Mouse (Mus musculus) embryonic facial prominence, embryonic 11.5 days (tissue): Measurements from ENCODE around the gene Cpne5. TPM values are rescaled to one million over a fixed set of nuclear protein-coding genes. Genes with fewer than 3 reads are reported as not detected.

ENCODE experiments used
- ATAC-seq: fragments of 200-750 bp; cut with Nextera tagmentation; replicated peaks from 2 replicates; pipeline ENCODE4 v1.8.0; 2017; ENCODE audit warnings: low read depth; ENCODE audit not compliant: insufficient number of reproducible peaks, low FRiP score, low TSS enrichment
- DNase-seq: peaks from one replicate; pipeline ENCODE4 v3.0.0-alpha.2; 2015; ENCODE audit warnings: low spot score
- H3K27ac ChIP-seq: fragments of 300-500 bp; sonication (generic); replicated peaks from 2 replicates; pipeline ENCODE4 v1.5.1; 2014; ENCODE audit warnings: mild to moderate bottlenecking, low read depth, low read length, control low read depth
- H3K27me3 ChIP-seq: fragments of 300-500 bp; sonication (generic); 2 replicates; pipeline ENCODE4 v1.6.1; 2014; ENCODE audit warnings: mild to moderate bottlenecking, low read length, moderate library complexity, mixed read lengths; ENCODE audit not compliant: control insufficient read depth, insufficient read depth
- H3K36me3 ChIP-seq: fragments of 300-500 bp; sonication (generic); replicated peaks from 2 replicates; pipeline ENCODE4 v1.6.1; 2014; ENCODE audit warnings: low read depth, mild to moderate bottlenecking, low read length, moderate library complexity, mixed read lengths; ENCODE audit not compliant: control insufficient read depth, insufficient read depth
- H3K4me1 ChIP-seq: fragments of 300-500 bp; sonication (generic); 2 replicates; pipeline ENCODE4 v1.6.1; 2014; ENCODE audit warnings: low read length, mixed read lengths; ENCODE audit not compliant: control insufficient read depth, insufficient read depth
- H3K4me2 ChIP-seq: fragments of 300-500 bp; sonication (generic); 2 replicates; pipeline ENCODE4 v1.6.1; 2014; ENCODE audit warnings: low read depth, mild to moderate bottlenecking, control low read depth, low read length, moderate library complexity
- H3K4me3 ChIP-seq: fragments of 300-500 bp; sonication (generic); 2 replicates; pipeline ENCODE4 v1.5.1; 2014; ENCODE audit warnings: low read depth, low read length, control low read depth
- H3K9ac ChIP-seq: fragments of 300-500 bp; sonication (generic); replicated peaks from 2 replicates; pipeline ENCODE4 v1.6.1; 2014; ENCODE audit warnings: mild to moderate bottlenecking, control low read depth, low read length
- H3K9me3 ChIP-seq: fragments of 300-500 bp; sonication (generic); replicated peaks from 2 replicates; pipeline ENCODE4 v1.6.1; 2016; ENCODE audit warnings: mild to moderate bottlenecking, low read length, inconsistent platforms, mixed read lengths; ENCODE audit not compliant: control insufficient read depth
- WGBS: fragments of 180-500 bp; shearing (Covaris S2); extraction: QIAGEN DNeasy Blood & Tissue Kit; methylation state at CpG from one replicate; pipeline ENCODE4 v1.1.7; 2014; 5-methylcytosine and 5-hydroxymethylcytosine counted together
- polyA plus RNA-seq: library from polyadenylated mRNA; unstranded; fragments of >200 nt; fragmentation: Nextera tagmentation; extraction: Ambion mirVana; gene quantifications from 2 replicates; pipeline ENCODE4 v1.2.1, GENCODE M21; 2014

Gene Cpne5
- polyA plus RNA-seq, 1 experiment from 2014 or later: 4.5 TPM

DNA sequence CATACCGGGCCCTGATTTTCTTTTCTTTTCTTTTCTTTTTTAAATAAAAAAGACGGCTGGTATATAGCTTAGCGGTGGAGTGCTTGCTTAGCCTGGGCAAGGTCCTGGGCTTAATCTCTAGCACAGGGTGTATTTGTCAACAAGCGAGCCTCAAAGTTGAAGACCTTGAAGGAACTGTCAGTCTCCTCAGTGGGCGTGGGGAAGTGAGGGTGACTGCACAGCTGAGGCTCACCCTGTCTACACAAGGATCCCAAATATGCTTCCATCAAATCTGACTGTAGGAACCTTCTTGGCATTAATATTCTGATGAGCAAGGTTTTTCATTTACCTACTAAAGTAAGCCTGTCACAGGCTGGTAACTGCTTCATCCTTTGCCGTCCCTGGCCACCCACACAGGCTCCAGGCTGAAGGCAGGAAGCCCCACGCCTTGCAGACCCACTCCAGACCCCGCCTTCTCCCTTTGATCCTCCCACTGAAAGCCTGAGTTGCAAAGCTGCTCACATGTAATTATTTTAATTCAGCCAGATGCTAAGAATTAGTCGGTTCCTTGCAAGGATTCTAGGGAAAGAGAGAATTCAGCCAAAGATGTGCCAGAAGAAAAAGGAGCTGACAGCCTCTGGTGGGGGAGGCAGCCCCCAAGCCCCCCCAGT, 38.7 kb downstream of the Cpne5 start:
- H3K4me2 ChIP-seq: no peak overlapping the region
- DNase-seq: peak; percentile 82
- peak; percentile 54; the same call in 1 of the 2 replicates for ATAC-seq
- no peaks in the 10 kb centered on the region; the same call in 1 of the 2 replicates for H3K4me1 ChIP-seq
- no peak overlapping the region for H3K9ac ChIP-seq
- H3K36me3 ChIP-seq: no peaks in the 10 kb centered on the region
- H3K27me3 ChIP-seq: no peaks in the 10 kb centered on the region
- 10% methylated on average over 9 of the region's 9 CpGs for WGBS
- no peak overlapping the region; the same call in 1 of the 2 replicates for H3K27ac ChIP-seq
- no peaks in the 10 kb centered on the region for H3K9me3 ChIP-seq
- H3K4me3 ChIP-seq: no peak overlapping the region

DNA sequence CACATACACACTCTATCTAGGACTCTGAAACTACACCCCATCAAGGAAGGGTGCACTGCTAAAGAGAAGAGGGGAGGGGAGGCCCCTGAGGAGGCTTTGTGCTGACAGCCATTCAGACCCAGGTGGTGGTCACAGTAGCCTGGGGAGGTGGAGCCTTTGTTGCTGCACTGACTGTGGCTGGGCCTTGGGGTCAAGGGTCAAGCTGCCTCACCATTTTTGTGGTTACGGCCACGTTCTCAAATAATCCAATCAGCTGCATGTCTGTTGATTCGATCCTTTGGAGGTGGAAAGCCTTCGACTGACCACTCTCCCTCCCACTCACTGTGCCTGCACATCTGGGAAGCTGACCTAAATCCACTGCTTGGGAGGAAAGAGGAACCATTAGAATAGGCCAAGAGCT, 42.4 kb downstream of the Cpne5 start:
- 14% methylated on average over 4 of the region's 4 CpGs for WGBS
- H3K4me3 ChIP-seq: no peak overlapping the region
- no peaks in the 10 kb centered on the region; the same call in 1 of the 2 replicates for H3K4me1 ChIP-seq

DNA sequence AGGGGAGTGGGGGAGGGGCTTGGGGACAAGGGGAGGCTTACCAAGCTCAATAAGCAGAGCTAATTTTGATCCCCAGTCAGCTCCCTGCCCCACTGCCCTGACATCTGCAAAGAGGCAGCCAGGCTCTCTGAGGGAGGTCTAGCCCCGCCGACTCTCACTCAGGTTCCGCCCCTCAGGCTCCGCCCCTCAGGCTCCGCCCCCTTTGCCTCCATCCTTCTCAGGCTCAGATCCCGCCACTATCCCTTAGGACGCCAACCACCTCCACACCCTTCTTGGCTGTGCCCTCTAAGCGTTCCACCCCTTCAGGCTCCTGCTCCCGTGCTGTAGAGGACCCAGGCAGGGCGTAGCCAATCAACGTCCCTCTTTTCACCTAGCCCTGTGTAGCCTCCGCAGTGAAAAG, 49.0 kb downstream of the Cpne5 start:
- 2% methylated on average over 12 of the region's 12 CpGs for WGBS
- Histone ChIP-seq H3K27me3 (no peaks in the 10 kb centered on the region), H3K4me3 (no peak overlapping the region), H3K9me3 (no peaks in the 10 kb centered on the region), H3K4me1 (0 out of 2 replicates have a peak, but pooled peaks cover 3% of the 10 kb centered on the region), H3K9ac (no peak overlapping the region), H3K36me3 (no peaks in the 10 kb centered on the region), H3K4me2 (peak overlapping the region; percentile 6; the same call in 1 of the 2 replicates), H3K27ac (no peak overlapping the region)
- ATAC-seq (peak; percentile 50; the same call in 1 of the 2 replicates), DNase-seq (peak; percentile 81)

More for the DNA sequence above, 42.4 kb downstream of the Cpne5 start:
- ATAC-seq: no peak
- H3K4me2 ChIP-seq: no peak overlapping the region
- no peaks in the 10 kb centered on the region for H3K27me3 ChIP-seq
- DNase-seq: no peak
- H3K9me3 ChIP-seq: no peaks in the 10 kb centered on the region
- no peak overlapping the region for H3K27ac ChIP-seq
- H3K36me3 ChIP-seq: no peaks in the 10 kb centered on the region
- no peak overlapping the region for H3K9ac ChIP-seq

DNA sequence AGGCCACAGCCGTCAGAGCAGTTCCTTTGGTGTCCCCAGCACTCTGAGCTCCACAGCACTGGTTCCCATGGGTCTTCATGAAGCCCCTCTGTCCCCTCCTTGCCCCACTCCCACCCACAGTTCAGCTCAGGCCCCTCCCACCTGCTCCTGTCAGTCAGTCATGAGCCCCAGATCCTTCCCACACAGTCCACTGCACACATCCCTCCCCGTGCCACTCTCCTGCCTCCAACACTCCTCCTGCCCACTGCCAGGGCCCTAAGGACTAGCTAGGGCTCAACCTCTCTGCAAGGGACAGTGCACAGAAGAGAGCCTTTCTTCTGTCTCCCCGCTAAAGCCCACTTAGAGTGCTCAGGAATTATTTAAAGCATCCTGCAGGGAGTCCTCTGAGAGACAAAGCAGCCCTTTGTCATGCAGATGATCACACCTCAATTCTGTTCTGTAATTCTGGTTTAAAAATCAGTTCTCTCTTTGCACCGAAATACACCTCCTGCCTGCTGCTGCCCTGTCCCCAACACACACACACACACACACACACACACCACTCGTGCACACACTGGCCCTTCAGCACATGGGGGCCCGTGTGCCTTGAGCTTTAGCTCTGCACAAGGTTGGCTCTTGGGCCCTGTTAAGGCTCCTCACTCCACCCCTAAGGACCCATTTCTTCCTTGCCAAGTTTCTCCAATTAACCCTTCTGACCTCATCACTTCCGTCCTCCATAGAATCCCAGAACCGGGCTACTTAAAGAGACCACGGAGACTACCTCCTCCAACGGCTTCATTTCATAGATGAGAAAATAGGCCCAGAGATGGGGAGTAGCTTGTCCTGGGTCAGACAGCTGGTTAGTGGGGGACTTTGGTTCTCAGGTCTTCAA, 50.7 kb downstream of the Cpne5 start:
- no peak overlapping the region for H3K4me2 ChIP-seq
- H3K9me3 ChIP-seq: no peaks in the 10 kb centered on the region
- no peak overlapping the region for H3K9ac ChIP-seq
- no peak for DNase-seq
- H3K27ac ChIP-seq: no peak overlapping the region
- WGBS: 12% methylated on average over 10 of the region's 10 CpGs
- ATAC-seq: no peak
- no peaks in the 10 kb centered on the region for H3K36me3 ChIP-seq
- 0 out of 2 replicates have a peak, but pooled peaks cover 3% of the 10 kb centered on the region for H3K4me1 ChIP-seq
- H3K27me3 ChIP-seq: no peaks in the 10 kb centered on the region
- H3K4me3 ChIP-seq: no peak overlapping the region

DNA sequence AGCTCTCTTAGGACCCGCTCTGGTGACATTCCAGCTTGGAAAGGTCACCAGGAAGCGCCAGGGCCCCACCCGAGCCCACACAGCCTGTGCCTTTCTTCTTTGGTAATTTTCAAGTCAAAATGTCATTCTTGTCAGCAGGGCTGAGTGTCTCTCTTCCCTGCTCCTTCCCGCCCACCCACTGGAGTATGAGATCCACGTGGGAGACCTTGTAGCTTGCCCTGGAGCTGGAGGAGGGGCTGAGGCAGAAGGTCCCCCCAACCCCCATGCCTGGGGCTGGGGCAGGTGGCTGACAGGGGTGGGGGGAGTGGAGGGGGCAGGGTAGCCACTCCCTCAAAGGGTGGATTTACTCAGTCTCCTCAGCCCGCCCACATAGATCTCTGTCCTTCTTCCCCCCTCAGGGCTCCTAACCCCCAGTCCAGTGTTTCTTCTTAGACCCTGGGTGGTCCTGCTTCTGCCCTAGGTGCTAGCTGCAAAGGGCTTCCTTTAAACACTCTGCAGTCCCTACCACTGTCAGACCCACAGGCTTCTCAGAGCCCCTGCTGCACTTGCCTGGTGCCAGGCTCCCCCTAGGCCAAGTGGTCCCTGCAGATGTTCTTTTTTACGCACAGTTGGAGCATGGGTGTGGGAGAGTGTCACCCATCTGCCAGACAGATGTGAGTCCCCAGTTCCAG, 52.5 kb downstream of the Cpne5 start:
- Histone ChIP-seq H3K27ac (no peak overlapping the region), H3K9ac (no peak overlapping the region), H3K27me3 (no peaks in the 10 kb centered on the region), H3K4me1 (0 out of 2 replicates have a peak, but pooled peaks cover 3% of the 10 kb centered on the region), H3K4me3 (no peak overlapping the region), H3K4me2 (no peak overlapping the region), H3K36me3 (no peaks in the 10 kb centered on the region), H3K9me3 (no peaks in the 10 kb centered on the region)
- DNase-seq: peak; percentile 61
- ATAC-seq: no peak
- WGBS: 21% methylated on average over 7 of the region's 7 CpGs

DNA sequence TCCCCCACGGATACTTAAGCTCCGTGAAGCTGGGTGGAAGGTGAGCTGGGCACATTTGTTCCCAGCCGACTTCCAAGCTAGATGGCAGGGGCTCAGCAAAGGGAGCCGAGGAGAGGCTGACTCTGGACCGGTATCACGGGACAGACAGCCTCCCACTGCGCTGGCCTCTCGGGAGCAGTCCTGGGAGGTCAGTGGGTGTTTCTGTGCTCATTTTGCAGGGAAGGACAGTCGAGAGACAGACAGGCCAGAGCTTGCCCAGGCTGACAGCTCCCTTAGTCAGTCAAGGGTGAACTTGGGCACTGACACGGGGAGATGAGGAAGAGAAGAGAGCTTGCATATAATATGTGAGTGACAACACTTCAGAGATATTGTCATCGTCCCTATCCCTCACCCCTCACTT, 54.8 kb downstream of the Cpne5 start:
- DNase-seq: no peak
- no peak overlapping the region for H3K27ac ChIP-seq

DNA sequence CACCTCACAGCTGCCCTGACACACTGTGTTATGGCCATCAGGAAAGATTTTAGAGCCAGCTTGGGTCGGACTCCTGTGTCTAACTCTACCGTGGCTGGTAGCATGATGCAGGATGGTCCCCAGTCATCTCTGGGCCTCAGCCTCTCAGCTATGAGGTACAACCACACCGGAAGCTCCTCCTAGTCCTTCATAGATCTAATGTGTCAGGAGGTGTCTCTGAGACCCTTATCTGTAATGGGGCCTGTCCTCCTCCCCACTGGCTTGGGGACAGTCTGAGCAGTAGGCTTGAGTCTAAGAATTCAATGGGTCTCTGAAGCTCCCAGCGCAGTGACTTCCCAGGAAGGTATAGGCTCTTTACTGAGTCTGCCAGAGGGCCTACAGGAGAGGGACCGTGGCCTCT, 56.2 kb downstream of the Cpne5 start:
- no peak overlapping the region for H3K27ac ChIP-seq
- no peaks in the 10 kb centered on the region for H3K4me1 ChIP-seq
- no peak for DNase-seq
- H3K27me3 ChIP-seq: no peaks in the 10 kb centered on the region
- no peak overlapping the region for H3K4me3 ChIP-seq
- 87% methylated on average over 5 of the region's 5 CpGs for WGBS
- H3K9me3 ChIP-seq: no peaks in the 10 kb centered on the region
- H3K4me2 ChIP-seq: no peak overlapping the region
- no peak for ATAC-seq
- H3K9ac ChIP-seq: no peak overlapping the region
- H3K36me3 ChIP-seq: no peaks in the 10 kb centered on the region

More for the DNA sequence above, 54.8 kb downstream of the Cpne5 start:
- 0 out of 2 replicates have a peak, but pooled peaks cover 3% of the 10 kb centered on the region for H3K4me1 ChIP-seq
- no peaks in the 10 kb centered on the region for H3K36me3 ChIP-seq
- no peaks in the 10 kb centered on the region for H3K27me3 ChIP-seq
- no peak overlapping the region for H3K9ac ChIP-seq
- 71% methylated on average over 11 of the region's 11 CpGs for WGBS
- H3K4me3 ChIP-seq: no peak overlapping the region
- H3K4me2 ChIP-seq: no peak overlapping the region
- no peak for ATAC-seq
- no peaks in the 10 kb centered on the region for H3K9me3 ChIP-seq
